Mouse (Mus musculus) bone marrow macrophage, adult 2 months (primary cell): Measurements from ENCODE around the gene Ccdc8.

Experiments used
- CTCF ChIP-seq: IDR thresholded peaks from 2 replicates; pipeline ENCODE4 v1.5.1; 2012; ENCODE audit warnings: low read depth, mild to moderate bottlenecking, low read length, moderate library complexity
- POLR2A ChIP-seq: IDR thresholded peaks from 2 replicates; pipeline ENCODE4 v1.6.1; 2012; ENCODE audit warnings: mild to moderate bottlenecking, low read depth, low read length, borderline replicate concordance

GRCm38 (mm10) chr7:17023701-17024100, 31.2 kb downstream of the Ccdc8 start:
- TF ChIP-seq CTCF = no peak
- TF ChIP-seq POLR2A = no peak
